Mouse (Mus musculus) ES-Bruce4 (cell line): ENCODE data around the gene Slc38a7. TPM values are rescaled to one million over a fixed set of nuclear protein-coding genes. Genes with fewer than 3 reads are reported as not detected.

Experiments
- H3K27ac ChIP-seq: 2 replicates; pipeline ENCODE4 v1.5.1; 2012; ENCODE audit warnings: low read length, inconsistent platforms; ENCODE audit not compliant: insufficient read depth
- H3K27me3 ChIP-seq: 2 replicates; pipeline ENCODE4 v1.6.1; 2012; ENCODE audit warnings: mild to moderate bottlenecking, low read length, inconsistent platforms; ENCODE audit not compliant: control insufficient read depth, poor library complexity, insufficient read depth, severe bottlenecking
- H3K36me3 ChIP-seq: 2 replicates; pipeline ENCODE4 v1.6.1; 2012; ENCODE audit warnings: inconsistent platforms, mild to moderate bottlenecking, low read length, moderate library complexity; ENCODE audit not compliant: control insufficient read depth, poor library complexity, insufficient read depth, severe bottlenecking
- H3K4me1 ChIP-seq: one replicate; pipeline ENCODE4 v1.8.1; 2011; ENCODE audit warnings: low read length; ENCODE audit not compliant: control insufficient read depth, insufficient read depth
- H3K4me3 ChIP-seq: 2 replicates; pipeline ENCODE4 v1.5.1; 2011; ENCODE audit warnings: low read depth, mild to moderate bottlenecking, low read length
- H3K9ac ChIP-seq: 2 replicates; pipeline ENCODE4 v1.6.1; 2012; ENCODE audit warnings: low read depth, mild to moderate bottlenecking, inconsistent platforms; ENCODE audit not compliant: poor library complexity, severe bottlenecking
- H3K9me3 ChIP-seq: replicated peaks from 2 replicates; pipeline ENCODE4 v1.6.1; 2012; ENCODE audit warnings: mild to moderate bottlenecking, low read length, inconsistent platforms; ENCODE audit not compliant: control insufficient read depth, poor library complexity, insufficient read depth, severe bottlenecking
- CTCF ChIP-seq: IDR thresholded peaks from one replicate; pipeline ENCODE4 v1.8.1; 2011; ENCODE audit warnings: low read depth, low read length
- EP300 ChIP-seq: IDR thresholded peaks from 2 replicates; pipeline ENCODE4 v1.6.1; 2011; ENCODE audit warnings: low read depth, low read length; ENCODE audit not compliant: insufficient read depth
- POLR2A ChIP-seq: IDR thresholded peaks from one replicate; pipeline ENCODE4 v1.8.1; 2011; ENCODE audit warnings: low read length; ENCODE audit not compliant: insufficient read depth
- polyA plus RNA-seq: library from polyadenylated mRNA; stranded (reverse); fragments of >200 nt; gene quantifications from 2 replicates; pipeline ENCODE4 v1.2.4, GENCODE M21; 2011; ENCODE audit warnings: low read depth; ENCODE audit not compliant: missing spikeins, insufficient read depth, insufficient read length

The Slc38a7 gene
- polyA plus RNA-seq, 1 experiment = 21.6 TPM

DNA sequence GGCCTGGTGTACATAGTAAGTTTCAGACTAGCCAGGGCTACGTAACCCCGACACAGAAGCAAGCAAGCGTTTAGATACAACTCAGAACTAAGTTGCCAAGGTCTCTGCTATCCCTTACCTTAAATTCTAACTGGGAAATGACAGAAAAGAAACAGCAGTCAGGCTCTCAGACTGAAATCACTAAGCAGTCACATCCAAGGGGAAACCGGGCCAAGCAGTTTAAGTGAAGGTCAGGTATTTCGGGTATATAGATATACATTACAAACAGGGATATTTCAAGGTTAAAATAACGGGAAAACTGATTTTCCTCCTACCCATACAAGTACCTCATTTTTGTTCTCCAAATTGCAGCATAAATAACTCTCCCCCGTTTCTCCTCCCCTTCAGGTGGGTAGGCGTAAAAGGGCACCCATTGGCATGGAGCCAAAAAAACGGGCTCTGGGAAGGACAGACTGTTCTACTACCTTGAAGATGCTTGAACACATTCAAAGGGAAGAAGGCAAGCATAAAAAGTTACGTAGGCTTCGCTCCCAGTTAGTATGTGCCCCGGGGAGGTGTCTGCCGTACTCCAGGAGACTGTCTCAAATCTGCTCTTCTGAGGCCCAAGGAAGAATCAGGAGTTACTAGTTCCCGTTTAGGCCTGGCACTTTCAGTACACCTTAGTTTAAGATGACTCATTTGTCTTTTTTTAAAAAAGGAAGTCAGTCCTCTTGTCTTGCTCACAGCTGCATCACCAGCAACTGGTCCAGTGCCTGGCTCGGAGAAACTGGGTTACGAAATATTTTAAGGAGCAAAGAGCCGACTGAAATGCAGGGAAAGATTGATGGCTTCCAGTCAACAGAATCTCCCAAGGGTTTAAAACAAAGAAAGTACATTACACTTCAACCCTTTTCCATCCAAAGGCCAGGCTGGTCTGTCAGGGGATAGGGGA, 33.6 kb upstream of the Slc38a7 start:
- no peaks in the 10 kb centered on the region for H3K27me3 ChIP-seq
- peaks cover 7% of the 10 kb centered on the region for H3K36me3 ChIP-seq
- H3K27ac ChIP-seq = no peak overlapping the region
- peak overlapping the region; percentile 81 for H3K4me3 ChIP-seq
- H3K9ac ChIP-seq = peak overlapping the region; percentile 79
- H3K9me3 ChIP-seq = no peaks in the 10 kb centered on the region
- TF ChIP-seq EP300 (no peak), CTCF (no peak), POLR2A (no peak)
- H3K4me1 ChIP-seq = no peaks in the 10 kb centered on the region

DNA sequence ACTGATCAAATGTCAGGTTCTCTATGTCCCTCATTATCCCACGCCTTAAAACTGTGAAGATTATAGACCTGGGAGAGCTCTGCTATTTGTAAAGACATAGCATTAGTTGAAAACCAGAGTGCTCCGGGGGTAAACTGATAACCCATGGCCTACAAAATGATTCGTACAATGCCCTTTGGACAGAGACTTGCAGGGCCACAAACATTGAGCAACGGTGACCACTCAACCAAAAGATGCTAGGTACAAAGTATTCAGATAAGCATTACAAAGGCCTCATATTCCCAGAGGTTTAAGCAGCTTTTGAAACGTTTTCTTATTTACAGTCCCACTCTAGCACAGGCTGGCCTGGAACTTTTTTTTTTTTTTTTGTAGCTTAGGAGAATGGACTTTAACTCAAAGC, 32.6 kb upstream of the Slc38a7 start:
- peaks cover 7% of the 10 kb centered on the region for H3K36me3 ChIP-seq
- no peaks in the 10 kb centered on the region for H3K4me1 ChIP-seq
- no peak overlapping the region for H3K27ac ChIP-seq
- no peak overlapping the region for H3K9ac ChIP-seq
- H3K4me3 ChIP-seq = no peak overlapping the region
- TF ChIP-seq CTCF (no peak), EP300 (no peak), POLR2A (no peak)
- H3K27me3 ChIP-seq = no peaks in the 10 kb centered on the region
- no peaks in the 10 kb centered on the region for H3K9me3 ChIP-seq

DNA sequence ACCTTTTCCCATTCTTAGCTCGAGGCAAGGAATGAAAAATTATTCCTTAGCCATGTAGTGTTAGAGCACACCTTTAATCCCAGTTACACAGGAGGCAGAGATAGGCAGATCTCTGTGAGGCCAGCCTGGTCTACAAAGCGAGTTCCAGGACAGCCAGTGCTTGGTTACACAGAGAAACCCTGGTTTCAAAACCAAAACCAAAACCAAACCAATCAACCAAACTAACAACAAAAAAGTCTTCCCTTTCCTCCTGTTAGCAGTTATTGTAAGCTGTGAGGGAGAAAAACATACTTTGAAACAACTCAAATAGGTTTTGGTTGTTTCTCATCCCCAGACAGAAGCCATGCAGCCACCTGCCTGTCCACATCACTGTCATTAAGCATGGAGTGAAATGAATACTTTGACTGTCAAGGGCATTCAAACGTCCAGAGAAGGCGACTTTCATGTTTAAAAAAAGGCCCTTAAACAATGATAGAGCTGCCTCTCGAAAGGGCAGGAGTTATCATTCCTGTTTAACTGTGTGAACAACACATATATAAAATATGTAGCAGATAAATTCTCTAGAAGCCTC, 32.0 kb upstream of the Slc38a7 start:
- no peak overlapping the region for H3K27ac ChIP-seq

DNA sequence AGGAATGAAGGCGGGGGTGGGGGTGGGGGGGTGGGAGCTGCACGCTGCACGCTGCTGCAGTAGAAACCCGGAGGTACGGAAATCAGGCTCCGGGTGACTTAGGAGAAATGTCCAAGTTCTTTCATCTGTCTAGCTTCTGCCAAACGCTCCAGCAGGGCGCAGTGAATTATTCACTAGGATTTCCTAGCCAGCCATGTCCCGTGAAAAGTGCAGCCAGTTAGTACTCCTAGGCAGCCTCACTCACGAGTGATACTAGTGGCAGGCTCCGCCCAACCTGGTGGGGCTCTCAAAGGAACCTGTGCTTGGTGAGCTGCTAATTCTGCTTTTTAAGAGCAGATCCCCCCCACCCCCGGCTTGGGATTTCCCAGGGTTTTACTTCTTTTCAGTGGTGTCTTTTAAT, 31.2 kb upstream of the Slc38a7 start:
- no peak overlapping the region for H3K4me3 ChIP-seq
- H3K27ac ChIP-seq = no peak overlapping the region
- H3K9me3 ChIP-seq = no peaks in the 10 kb centered on the region
- TF ChIP-seq POLR2A = no peak
- no peak for TF ChIP-seq EP300
- no peak for TF ChIP-seq CTCF
- H3K4me1 ChIP-seq = peaks cover 3% of the 10 kb centered on the region
- H3K27me3 ChIP-seq = no peaks in the 10 kb centered on the region
- H3K9ac ChIP-seq = no peak overlapping the region; the same call in 1 of the 2 replicates
- H3K36me3 ChIP-seq = peaks cover 7% of the 10 kb centered on the region

More for the DNA sequence above, 32.0 kb upstream of the Slc38a7 start:
- H3K27me3 ChIP-seq = no peaks in the 10 kb centered on the region
- H3K9me3 ChIP-seq = no peaks in the 10 kb centered on the region
- H3K4me3 ChIP-seq = no peak overlapping the region
- TF ChIP-seq EP300 (no peak), POLR2A (no peak), CTCF (no peak)
- H3K9ac ChIP-seq = no peak overlapping the region
- no peaks in the 10 kb centered on the region for H3K4me1 ChIP-seq
- peaks cover 7% of the 10 kb centered on the region for H3K36me3 ChIP-seq

DNA sequence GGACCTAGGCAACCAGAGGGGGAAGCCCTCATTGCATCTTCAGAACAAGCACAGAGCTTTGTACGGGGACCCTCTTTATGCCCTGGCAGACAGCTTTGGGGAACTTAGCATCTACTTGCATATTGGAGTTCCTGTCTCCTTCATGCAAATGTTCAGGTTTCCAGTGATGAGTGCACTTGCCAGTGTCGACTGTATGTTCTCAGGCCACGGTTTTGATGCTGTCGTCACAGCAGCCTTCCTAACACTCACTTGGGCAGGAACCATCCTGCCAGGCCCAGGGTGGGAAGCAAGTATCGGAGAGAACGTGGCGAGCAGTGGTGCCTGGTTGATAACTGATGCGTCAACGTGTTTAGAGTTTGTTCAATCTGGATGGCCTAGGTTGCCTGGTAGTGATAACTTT, 28.9 kb upstream of the Slc38a7 start:
- Histone ChIP-seq H3K36me3 (peaks cover 9% of the 10 kb centered on the region), H3K27me3 (no peaks in the 10 kb centered on the region), H3K4me1 (peaks cover 3% of the 10 kb centered on the region), H3K27ac (no peak overlapping the region), H3K4me3 (no peak overlapping the region), H3K9ac (no peak overlapping the region), H3K9me3 (no peaks in the 10 kb centered on the region)
- TF ChIP-seq POLR2A = no peak

DNA sequence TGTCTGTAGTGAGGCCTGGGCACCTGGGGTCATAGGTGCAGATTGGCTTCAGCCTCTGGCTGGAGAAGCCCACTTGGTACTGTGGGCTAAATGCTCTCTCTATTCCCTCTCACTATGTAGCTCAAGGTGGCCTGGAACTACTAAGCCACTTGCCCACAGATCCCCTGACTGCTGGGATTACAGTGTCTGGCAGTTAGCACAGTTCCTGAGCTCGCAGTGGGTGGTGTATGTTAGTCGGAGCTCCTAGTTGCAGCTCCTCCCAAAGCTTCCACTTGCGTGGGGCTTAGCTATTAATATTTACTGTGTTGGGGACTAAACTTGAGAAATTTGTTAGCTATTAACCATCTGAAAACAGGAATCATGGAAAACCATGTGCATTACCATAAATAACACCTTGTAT, 28.2 kb upstream of the Slc38a7 start:
- peaks cover 3% of the 10 kb centered on the region for H3K4me1 ChIP-seq
- TF ChIP-seq EP300 (no peak), CTCF (no peak), POLR2A (no peak)
- H3K36me3 ChIP-seq = peaks cover 15% of the 10 kb centered on the region
- no peaks in the 10 kb centered on the region for H3K27me3 ChIP-seq
- H3K9me3 ChIP-seq = peaks cover 4% of the 10 kb centered on the region
- H3K27ac ChIP-seq = no peak overlapping the region
- no peak overlapping the region for H3K9ac ChIP-seq
- no peak overlapping the region for H3K4me3 ChIP-seq
